Mouse (Mus musculus) ES-E14 (cell line): ENCODE measurements around the gene Gna15. TPM values are rescaled to one million over a fixed set of nuclear protein-coding genes. Genes with fewer than 3 reads are reported as not detected.

Experiments
- DNase-seq: peaks from one replicate; pipeline ENCODE4 v3.0.0-alpha.2; 2013; ENCODE audit warnings: low read depth, low spot score
- H3K27ac ChIP-seq: 2 replicates; pipeline ENCODE4 v1.5.1; 2012; ENCODE audit warnings: low read depth, mild to moderate bottlenecking, low read length, moderate library complexity, mixed read lengths; ENCODE audit not compliant: poor library complexity, insufficient read depth, severe bottlenecking
- H3K36me3 ChIP-seq: 2 replicates; pipeline ENCODE4 v1.6.1; 2012; ENCODE audit warnings: mild to moderate bottlenecking, low read length, moderate library complexity, mixed read lengths; ENCODE audit not compliant: control insufficient read depth, poor library complexity, insufficient read depth, severe bottlenecking
- H3K4me1 ChIP-seq, 2 experiments: fragments of 150-350 bp in 1 of 2; sonication (generic) in 1 of 2; 2 replicates each; pipeline ENCODE4 v1.6.1; 2012; ENCODE audit warnings: low read length in 2 of 2, mild to moderate bottlenecking in 1 of 2, mixed read lengths in 1 of 2; ENCODE audit not compliant: control insufficient read depth in 2 of 2, insufficient read depth in 2 of 2, poor library complexity in 1 of 2
- H3K4me3 ChIP-seq, 2 experiments: fragments of 150-350 bp in 1 of 2; sonication (generic) in 1 of 2; 2 replicates each; pipeline ENCODE4 v1.5.1; 2012; ENCODE audit warnings: low read length in 2 of 2, low read depth in 1 of 2, mild to moderate bottlenecking in 1 of 2, mixed read lengths in 1 of 2; ENCODE audit not compliant: insufficient read depth in 1 of 2, poor library complexity in 1 of 2, severe bottlenecking in 1 of 2
- H3K9ac ChIP-seq: 2 replicates; pipeline ENCODE4 v1.6.1; 2012; ENCODE audit warnings: low read depth, mild to moderate bottlenecking, low read length, mixed read lengths; ENCODE audit not compliant: poor library complexity, insufficient read depth, severe bottlenecking
- H3K9me3 ChIP-seq: fragments of 150-350 bp; sonication (generic); 2 replicates; pipeline ENCODE4 v1.6.1; 2012; ENCODE audit warnings: low read depth, mild to moderate bottlenecking, low read length; ENCODE audit not compliant: control insufficient read depth, insufficient read depth
- CHD2 ChIP-seq: IDR thresholded peaks from 2 replicates; pipeline ENCODE4 v1.6.1; 2014; ENCODE audit warnings: mild to moderate bottlenecking, low read depth, low read length, inconsistent platforms
- HCFC1 ChIP-seq: IDR thresholded peaks from 2 replicates; pipeline ENCODE4 v1.6.1; 2012; ENCODE audit warnings: low read length, inconsistent platforms, borderline replicate concordance; ENCODE audit not compliant: insufficient read depth
- MAFK ChIP-seq: IDR thresholded peaks from 2 replicates; pipeline ENCODE4 v1.6.1; 2014; ENCODE audit warnings: mild to moderate bottlenecking, low read depth, low read length, inconsistent platforms; ENCODE audit not compliant: insufficient read depth
- ZC3H11A ChIP-seq: IDR thresholded peaks from 2 replicates; pipeline ENCODE4 v1.6.1; 2012; ENCODE audit warnings: low read depth, mild to moderate bottlenecking, inconsistent platforms, low read length, borderline replicate concordance
- ZNF384 ChIP-seq: IDR thresholded peaks from 2 replicates; pipeline ENCODE4 v1.6.1; 2012; ENCODE audit warnings: low read depth, low read length, inconsistent platforms
- in situ Hi-C, 2 experiments: fragments of 600-800 bp; cut with MboI; formaldehyde crosslinking; loops; one replicate each; pipeline ENCODE4 v1.15.1; 2025; ENCODE audit warnings: low sequenced_read_pairs in 2 of 2, inconsistent platforms in 1 of 2; ENCODE audit not compliant: unreplicated experiment in 2 of 2
- total RNA-seq: library from RNA; depleted of rRNA; stranded (reverse); fragments of 300-350 nt; gene quantifications from 2 replicates; pipeline ENCODE4 v1.2.3, GENCODE M21; 2012

Gna15 gene
- total RNA-seq, 1 experiment: 11.8 TPM

- H3K9ac ChIP-seq: no peak overlapping the region
- H3K4me3 ChIP-seq: no peak overlapping the region
- no peaks in the 10 kb centered on the region for H3K9me3 ChIP-seq
- DNase-seq: no peak
- TF ChIP-seq ZC3H11A: no peak
- no peak for TF ChIP-seq HCFC1
- no peak for TF ChIP-seq MAFK
- TF ChIP-seq ZNF384: no peak
- TF ChIP-seq CHD2: no peak
- H3K4me1 ChIP-seq: peaks cover 0 to 7% of the 10 kb centered on the region in 2 experiments; a peak in 2 of 4 replicates
- peaks cover 40% of the 10 kb centered on the region for H3K36me3 ChIP-seq
- H3K27ac ChIP-seq: no peak overlapping the region
- in situ Hi-C loops: no loop called here
Observed at GRCm38 (mm10) chr10:81493601-81494220, 30.3 kb downstream of the Gna15 start.

GRCm38 (mm10) chr10:81492606-81493240 is 31.3 kb downstream of the Gna15 start:
- no peak overlapping the region; the same call in 1 of the 2 replicates for H3K27ac ChIP-seq
- in situ Hi-C loops: no loop called here

GRCm38 (mm10) chr10:81491018-81491417 is 33.0 kb downstream of the Gna15 start:
- TF ChIP-seq ZNF384: no peak
- DNase-seq: no peak
- Histone ChIP-seq H3K4me3 (no peak overlapping the region), H3K9me3 (no peaks in the 10 kb centered on the region), H3K9ac (no peak overlapping the region), H3K4me1 (peaks cover 0 to 10% of the 10 kb centered on the region in 2 experiments; a peak in 2 of 4 replicates), H3K27ac (no peak overlapping the region), H3K36me3 (peaks cover 67% of the 10 kb centered on the region)
- in situ Hi-C loops: no loop called here

More at GRCm38 (mm10) chr10:81492606-81493240, 31.3 kb downstream of the Gna15 start:
- no peak overlapping the region for H3K4me3 ChIP-seq
- peaks cover 0 to 8% of the 10 kb centered on the region in 2 experiments; a peak in 2 of 4 replicates for H3K4me1 ChIP-seq
- H3K36me3 ChIP-seq: peaks cover 50% of the 10 kb centered on the region
- no peak for TF ChIP-seq MAFK
- H3K9me3 ChIP-seq: no peaks in the 10 kb centered on the region
- DNase-seq: no peak
- H3K9ac ChIP-seq: no peak overlapping the region

- TF ChIP-seq ZNF384 (no peak), ZC3H11A (no peak), MAFK (no peak), CHD2 (no peak), HCFC1 (no peak)
- no peaks in the 10 kb centered on the region for H3K9me3 ChIP-seq
- in situ Hi-C loops: no loop called here
- H3K4me1 ChIP-seq: peaks cover 0 to 6% of the 10 kb centered on the region in 2 experiments; a peak in 2 of 4 replicates
- DNase-seq: no peak
- H3K27ac ChIP-seq: no peak overlapping the region
- no peak overlapping the region for H3K9ac ChIP-seq
- peaks cover 67% of the 10 kb centered on the region for H3K36me3 ChIP-seq
- H3K4me3 ChIP-seq: no peak overlapping the region
Observed at GRCm38 (mm10) chr10:81489941-81490340, 34.1 kb downstream of the Gna15 start.

DNA sequence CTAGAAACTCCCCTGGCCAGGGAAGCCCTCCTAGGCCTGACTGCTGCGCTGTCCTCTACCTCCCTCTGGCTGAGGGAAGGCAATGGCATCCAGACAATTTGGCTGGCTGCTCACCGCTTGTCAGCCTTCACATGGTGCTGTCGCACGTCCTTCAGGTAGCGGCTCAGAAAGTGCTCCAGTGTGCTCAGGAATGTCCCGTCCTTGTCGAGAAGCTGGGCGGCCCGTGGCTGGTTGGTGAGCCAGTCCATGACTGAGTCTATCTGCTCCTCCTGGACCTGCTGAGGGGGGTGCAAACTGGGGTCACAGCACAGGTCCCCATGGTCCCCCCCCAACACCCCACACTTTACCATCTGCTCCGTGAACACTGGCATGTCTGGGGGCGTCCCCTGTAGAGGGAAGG is 35.9 kb downstream of the Gna15 start:
- Histone ChIP-seq H3K4me3 (no peak overlapping the region), H3K27ac (peak overlapping the region; percentile 50; the same call in 1 of the 2 replicates), H3K36me3 (peaks cover 63% of the 10 kb centered on the region), H3K4me1 (peaks cover 0 to 9% of the 10 kb centered on the region in 2 experiments; a peak in 2 of 4 replicates), H3K9me3 (no peaks in the 10 kb centered on the region), H3K9ac (peak overlapping the region; percentile 8; the same call in 1 of the 2 replicates)
- in situ Hi-C loops: no loop called here
- no peak for TF ChIP-seq ZC3H11A
- DNase-seq: no peak
